Mouse (Mus musculus): ENCODE data around the gene Shank3. TPM values are rescaled to one million over a fixed set of nuclear protein-coding genes. Genes with fewer than 3 reads are reported as not detected.

Shank3 gene
- polyA plus RNA-seq, 1 experiment from 2014 or later: 1.4 TPM

- no peaks in the 10 kb centered on the region for H3K36me3 ChIP-seq
- no peak overlapping the region for H3K27ac ChIP-seq
- 36% methylated on average over 8 of the region's 8 CpGs for WGBS
- no peaks in the 10 kb centered on the region for H3K9me3 ChIP-seq (replicated peaks)
- H3K9ac ChIP-seq: 0 out of 2 replicates have a peak overlapping the region, but pooled peaks have one; percentile 34
- H3K4me2 ChIP-seq: peak overlapping the region; percentile 76
- peaks cover 14% of the 10 kb centered on the region for H3K4me1 ChIP-seq (replicated peaks)
- peak overlapping the region; percentile 46 for H3K4me3 ChIP-seq
- ATAC-seq (replicated peaks; ENCODE audit: insufficient number of reproducible peaks, insufficient read depth, low FRiP score, low read depth): no peak
- H3K27me3 ChIP-seq: peaks cover 23% of the 10 kb centered on the region
Observed at GRCm38 (mm10) chr15:89547321-89547720, 47.9 kb downstream of the Shank3 start.

- H3K27me3 ChIP-seq: peaks cover 23% of the 10 kb centered on the region
- H3K27ac ChIP-seq: no peak overlapping the region
- no peaks in the 10 kb centered on the region for H3K9me3 ChIP-seq (replicated peaks)
- H3K9ac ChIP-seq: peak overlapping the region; percentile 34
- H3K36me3 ChIP-seq: no peaks in the 10 kb centered on the region
- WGBS: 24% methylated on average over 58 of the region's 58 CpGs
- peak; percentile 37; the same call in 1 of the 2 replicates for ATAC-seq (replicated peaks; ENCODE audit: insufficient number of reproducible peaks, insufficient read depth, low FRiP score, low read depth)
- H3K4me2 ChIP-seq: peak overlapping the region; percentile 76
- peaks cover 14% of the 10 kb centered on the region for H3K4me1 ChIP-seq (replicated peaks)
- H3K4me3 ChIP-seq: peak overlapping the region; percentile 46
Observed at GRCm38 (mm10) chr15:89547824-89548601, 48.6 kb downstream of the Shank3 start.

- no peak for ATAC-seq (replicated peaks; ENCODE audit: insufficient number of reproducible peaks, insufficient read depth, low FRiP score, low read depth)
- H3K4me2 ChIP-seq: peak overlapping the region; percentile 76
- peak overlapping the region; percentile 46; the same call in 1 of the 2 replicates for H3K4me3 ChIP-seq
- no peaks in the 10 kb centered on the region for H3K36me3 ChIP-seq
- H3K27me3 ChIP-seq: peaks cover 23% of the 10 kb centered on the region
- H3K4me1 ChIP-seq (replicated peaks): peaks cover 14% of the 10 kb centered on the region
- WGBS: 42% methylated on average over 11 of the region's 11 CpGs
- no peaks in the 10 kb centered on the region for H3K9me3 ChIP-seq (replicated peaks)
- no peak overlapping the region for H3K9ac ChIP-seq
- H3K27ac ChIP-seq: no peak overlapping the region
Observed at GRCm38 (mm10) chr15:89548837-89549236, 49.4 kb downstream of the Shank3 start.

- peaks cover 21% of the 10 kb centered on the region for H3K4me1 ChIP-seq (replicated peaks)
- no peak overlapping the region for H3K4me3 ChIP-seq
- no peak overlapping the region for H3K4me2 ChIP-seq
- no peaks in the 10 kb centered on the region for H3K36me3 ChIP-seq
- H3K9ac ChIP-seq: no peak overlapping the region
- no peaks in the 10 kb centered on the region for H3K9me3 ChIP-seq (replicated peaks)
- 90% methylated on average over 8 of the region's 8 CpGs for WGBS
- no peak for ATAC-seq (replicated peaks; ENCODE audit: insufficient number of reproducible peaks, insufficient read depth, low FRiP score, low read depth)
- H3K27ac ChIP-seq: no peak overlapping the region
- H3K27me3 ChIP-seq: peaks cover 23% of the 10 kb centered on the region
Observed at GRCm38 (mm10) chr15:89550506-89550905, 51.1 kb downstream of the Shank3 start.

- no peak overlapping the region for H3K27ac ChIP-seq
- H3K27me3 ChIP-seq: peaks cover 34% of the 10 kb centered on the region
Observed at GRCm38 (mm10) chr15:89551733-89552132, 52.3 kb downstream of the Shank3 start.

GRCm38 (mm10) chr15:89555591-89555990 lies 56.2 kb downstream of the Shank3 start:
- H3K9ac ChIP-seq: no peak overlapping the region
- no peak overlapping the region for H3K4me3 ChIP-seq
- H3K27me3 ChIP-seq: peaks cover 40% of the 10 kb centered on the region
- H3K4me1 ChIP-seq (replicated peaks): peaks cover 33% of the 10 kb centered on the region
- H3K36me3 ChIP-seq: no peaks in the 10 kb centered on the region
- no peak for ATAC-seq (replicated peaks; ENCODE audit: insufficient number of reproducible peaks, insufficient read depth, low FRiP score, low read depth)
- no peak overlapping the region for H3K27ac ChIP-seq
- no peaks in the 10 kb centered on the region for H3K9me3 ChIP-seq (replicated peaks)
- WGBS: 66% methylated on average over 6 of the region's 6 CpGs
- H3K4me2 ChIP-seq: no peak overlapping the region

More at GRCm38 (mm10) chr15:89551733-89552132, 52.3 kb downstream of the Shank3 start:
- no peaks in the 10 kb centered on the region for H3K9me3 ChIP-seq (replicated peaks)
- H3K9ac ChIP-seq: no peak overlapping the region
- no peak overlapping the region for H3K4me3 ChIP-seq
- no peak overlapping the region for H3K4me2 ChIP-seq
- peaks cover 27% of the 10 kb centered on the region for H3K4me1 ChIP-seq (replicated peaks)
- no peaks in the 10 kb centered on the region for H3K36me3 ChIP-seq
- WGBS: 64% methylated on average over 1 of the region's 1 CpGs
- no peak for ATAC-seq (replicated peaks; ENCODE audit: insufficient number of reproducible peaks, insufficient read depth, low FRiP score, low read depth)

GRCm38 (mm10) chr15:89556401-89557178 lies 57.2 kb downstream of the Shank3 start:
- Histone ChIP-seq H3K36me3 (no peaks in the 10 kb centered on the region), H3K27me3 (peaks cover 40% of the 10 kb centered on the region), H3K4me2 (peak overlapping the region; percentile 60), H3K4me3 (peak overlapping the region; percentile 38), H3K9me3 (replicated peaks) (no peaks in the 10 kb centered on the region), H3K4me1 (replicated peaks) (peaks cover 33% of the 10 kb centered on the region), H3K27ac (no peak overlapping the region; the same call in 1 of the 2 replicates), H3K9ac (no peak overlapping the region)
- 24% methylated on average over 23 of the region's 23 CpGs for WGBS
- 0 out of 2 replicates have a peak, but pooled peaks have one; percentile 5 for ATAC-seq (replicated peaks; ENCODE audit: insufficient number of reproducible peaks, insufficient read depth, low FRiP score, low read depth)

GRCm38 (mm10) chr15:89557179-89557995 lies 58.0 kb downstream of the Shank3 start:
- no peak overlapping the region for H3K27ac ChIP-seq
- 17% methylated on average over 35 of the region's 40 CpGs for WGBS
- H3K4me2 ChIP-seq: peak overlapping the region; percentile 60
- H3K9me3 ChIP-seq (replicated peaks): no peaks in the 10 kb centered on the region
- peaks cover 33% of the 10 kb centered on the region for H3K4me1 ChIP-seq (replicated peaks)
- H3K4me3 ChIP-seq: peak overlapping the region; percentile 38
- no peaks in the 10 kb centered on the region for H3K36me3 ChIP-seq
- ATAC-seq (replicated peaks; ENCODE audit: insufficient number of reproducible peaks, insufficient read depth, low FRiP score, low read depth): no peak
- peaks cover 40% of the 10 kb centered on the region for H3K27me3 ChIP-seq
- no peak overlapping the region for H3K9ac ChIP-seq

- no peak for ATAC-seq (replicated peaks; ENCODE audit: insufficient number of reproducible peaks, insufficient read depth, low FRiP score, low read depth)
- Histone ChIP-seq H3K4me3 (peak overlapping the region; percentile 38), H3K9me3 (replicated peaks) (no peaks in the 10 kb centered on the region), H3K36me3 (no peaks in the 10 kb centered on the region), H3K4me1 (replicated peaks) (peaks cover 33% of the 10 kb centered on the region), H3K27ac (no peak overlapping the region), H3K4me2 (peak overlapping the region; percentile 60), H3K27me3 (peaks cover 40% of the 10 kb centered on the region), H3K9ac (no peak overlapping the region)
- WGBS: 20% methylated on average over 34 of the region's 34 CpGs
Observed at GRCm38 (mm10) chr15:89557996-89558390, 58.6 kb downstream of the Shank3 start.

- Histone ChIP-seq H3K27me3 (peaks cover 40% of the 10 kb centered on the region), H3K4me3 (no peak overlapping the region), H3K27ac (no peak overlapping the region), H3K9me3 (replicated peaks) (no peaks in the 10 kb centered on the region), H3K36me3 (no peaks in the 10 kb centered on the region), H3K9ac (no peak overlapping the region), H3K4me2 (no peak overlapping the region), H3K4me1 (replicated peaks) (peaks cover 33% of the 10 kb centered on the region)
- no peak for ATAC-seq (replicated peaks; ENCODE audit: insufficient number of reproducible peaks, insufficient read depth, low FRiP score, low read depth)
- WGBS: 47% methylated on average over 10 of the region's 10 CpGs
Observed at GRCm38 (mm10) chr15:89559202-89559731, 59.8 kb downstream of the Shank3 start.

Data from heart, embryonic 15.5 days (tissue).